Mouse (Mus musculus): ENCODE results near the gene Fads3.

Fads3 gene

DNA sequence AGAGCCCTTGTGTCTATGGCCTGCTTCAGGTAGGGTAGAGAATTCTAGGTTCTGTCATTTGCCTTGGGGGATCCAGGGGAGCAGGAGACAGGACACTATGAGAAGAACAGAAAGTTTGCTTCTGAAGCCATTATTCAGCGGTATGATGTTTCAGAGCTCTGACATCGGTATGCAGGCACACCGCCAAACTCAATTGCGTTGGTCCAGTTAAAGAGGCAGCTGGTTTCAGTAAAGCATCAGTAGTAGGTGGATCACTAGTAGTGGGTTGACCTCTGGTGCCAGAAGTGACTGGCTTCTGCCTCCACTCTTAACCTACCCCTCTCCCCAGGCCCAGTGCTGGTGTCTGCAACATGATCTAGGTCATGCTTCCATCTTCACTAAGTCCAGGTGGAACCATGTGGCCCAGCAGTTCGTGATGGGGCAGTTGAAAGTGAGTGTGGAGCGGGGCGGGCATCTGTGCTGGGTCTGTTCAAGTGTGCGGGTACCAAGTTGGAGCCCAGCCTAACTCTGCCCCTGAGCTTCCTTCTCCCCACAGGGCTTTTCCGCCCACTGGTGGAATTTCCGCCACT, 12.4 kb downstream of the Fads3 start:
- DNase-seq (ENCODE audit: low spot score), result no peak

- no peak for DNase-seq (ENCODE audit: low spot score)
These were observed 13.1 kb downstream of the Fads3 start for GRCm38 (mm10) chr19:10054361-10055075.

- DNase-seq (ENCODE audit: low spot score), result no peak
These were observed 13.9 kb downstream of the Fads3 start for GRCm38 (mm10) chr19:10055261-10055660.

DNA sequence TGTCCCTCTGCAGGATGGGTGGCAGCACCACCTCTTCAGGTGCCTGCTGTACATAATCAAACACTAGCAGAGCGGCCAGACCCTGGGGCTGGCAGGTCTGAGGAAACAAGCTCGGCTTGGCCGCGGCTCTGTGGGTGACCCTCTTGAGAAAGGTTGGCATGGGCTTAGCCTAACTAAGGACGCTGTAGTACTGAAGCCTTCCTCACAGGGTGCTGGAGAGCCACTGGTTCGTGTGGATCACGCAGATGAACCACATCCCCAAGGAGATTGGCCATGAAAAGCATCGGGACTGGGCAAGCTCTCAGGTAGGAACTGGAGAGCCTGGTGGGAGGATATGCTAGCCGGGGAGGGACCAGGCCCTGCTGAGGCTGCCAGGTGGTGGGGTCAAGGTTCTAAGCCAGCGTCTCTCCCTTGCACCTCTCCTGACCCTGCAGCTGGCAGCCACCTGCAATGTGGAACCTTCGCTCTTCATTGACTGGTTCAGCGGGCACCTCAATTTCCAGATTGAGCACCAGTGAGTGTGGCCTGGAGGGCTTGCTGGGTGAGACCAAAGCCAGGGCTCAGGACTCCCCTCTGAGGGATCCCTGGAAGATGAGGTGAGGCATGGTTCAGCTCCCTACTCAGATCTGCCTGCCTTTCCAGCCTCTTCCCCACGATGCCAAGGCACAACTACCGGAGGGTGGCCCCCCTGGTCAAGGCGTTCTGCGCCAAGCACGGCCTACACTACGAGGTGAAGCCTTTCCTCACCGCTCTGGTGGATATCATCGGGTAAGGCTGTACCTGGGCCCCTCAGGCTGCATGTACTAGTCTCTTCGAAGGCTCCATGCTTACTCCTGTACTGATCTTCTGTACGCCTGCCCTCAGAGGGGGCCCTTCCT, 14.7 kb downstream of the Fads3 start:
- no peak for DNase-seq (ENCODE audit: low spot score)

GRCm38 (mm10) chr19:10056686-10057085, 15.3 kb downstream of the Fads3 start:
- DNase-seq (ENCODE audit: low spot score), result no peak

GRCm38 (mm10) chr19:10057486-10058351, 16.4 kb downstream of the Fads3 start:
- DNase-seq (ENCODE audit: low spot score), result no peak

DNA sequence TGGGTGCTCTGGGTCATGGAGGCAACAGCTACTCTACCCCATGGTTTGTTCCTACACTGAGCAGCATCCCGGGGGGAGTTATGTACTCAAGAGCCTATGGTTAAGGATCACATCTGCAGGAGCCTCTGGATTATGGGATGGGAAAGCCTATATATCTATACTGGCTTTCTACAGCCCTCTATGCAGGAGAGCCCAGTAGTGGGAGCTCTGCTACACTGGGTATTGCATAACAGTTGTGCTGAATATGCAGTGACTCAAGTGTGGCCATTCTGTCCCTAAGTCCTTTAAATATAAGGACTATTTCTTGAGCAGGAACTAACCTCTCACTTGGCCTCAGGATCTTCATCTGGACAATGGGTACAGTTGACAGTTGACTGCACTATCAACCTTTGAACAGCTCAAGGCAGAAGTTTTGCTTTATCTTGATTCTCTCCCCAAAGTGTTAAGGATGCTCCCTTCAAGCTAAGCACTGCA, 17.0 kb downstream of the Fads3 start:
- DNase-seq (ENCODE audit: low spot score), result no peak

GRCm38 (mm10) chr19:10058876-10059427, 17.6 kb downstream of the Fads3 start:
- DNase-seq (ENCODE audit: low spot score), result no peak

DNA sequence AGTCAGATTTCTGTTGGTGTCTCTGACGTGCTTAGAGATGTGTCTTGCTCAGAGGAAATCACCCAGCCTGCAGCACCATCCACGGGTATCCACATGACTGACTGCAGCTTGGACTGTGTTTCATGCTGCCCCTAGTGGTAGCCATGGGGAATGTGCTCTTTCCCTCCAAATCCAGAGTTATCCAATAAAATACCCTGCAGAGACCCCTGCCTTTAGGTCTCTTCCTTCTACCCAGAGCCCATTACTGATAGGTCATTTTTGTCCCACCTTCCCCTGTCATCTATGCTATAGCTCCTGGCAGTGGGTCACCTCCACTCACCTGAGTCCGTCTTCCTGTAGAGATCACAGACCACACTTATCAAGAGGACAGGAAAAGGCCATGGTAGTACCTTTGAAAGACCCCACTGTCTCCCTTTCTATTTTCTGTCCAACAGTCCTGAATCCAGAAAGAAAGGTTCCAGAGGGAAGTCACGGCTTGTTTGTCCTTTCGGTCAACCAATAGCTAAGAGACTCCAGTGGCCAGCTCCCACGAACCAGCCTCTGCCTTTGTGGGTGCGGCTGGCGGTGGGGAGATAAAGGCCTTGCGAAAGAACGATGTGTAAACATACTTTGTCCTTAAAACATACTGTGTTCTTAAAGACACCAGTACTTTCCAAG, 18.7 kb downstream of the Fads3 start:
- no peak for DNase-seq (ENCODE audit: low spot score)

DNA sequence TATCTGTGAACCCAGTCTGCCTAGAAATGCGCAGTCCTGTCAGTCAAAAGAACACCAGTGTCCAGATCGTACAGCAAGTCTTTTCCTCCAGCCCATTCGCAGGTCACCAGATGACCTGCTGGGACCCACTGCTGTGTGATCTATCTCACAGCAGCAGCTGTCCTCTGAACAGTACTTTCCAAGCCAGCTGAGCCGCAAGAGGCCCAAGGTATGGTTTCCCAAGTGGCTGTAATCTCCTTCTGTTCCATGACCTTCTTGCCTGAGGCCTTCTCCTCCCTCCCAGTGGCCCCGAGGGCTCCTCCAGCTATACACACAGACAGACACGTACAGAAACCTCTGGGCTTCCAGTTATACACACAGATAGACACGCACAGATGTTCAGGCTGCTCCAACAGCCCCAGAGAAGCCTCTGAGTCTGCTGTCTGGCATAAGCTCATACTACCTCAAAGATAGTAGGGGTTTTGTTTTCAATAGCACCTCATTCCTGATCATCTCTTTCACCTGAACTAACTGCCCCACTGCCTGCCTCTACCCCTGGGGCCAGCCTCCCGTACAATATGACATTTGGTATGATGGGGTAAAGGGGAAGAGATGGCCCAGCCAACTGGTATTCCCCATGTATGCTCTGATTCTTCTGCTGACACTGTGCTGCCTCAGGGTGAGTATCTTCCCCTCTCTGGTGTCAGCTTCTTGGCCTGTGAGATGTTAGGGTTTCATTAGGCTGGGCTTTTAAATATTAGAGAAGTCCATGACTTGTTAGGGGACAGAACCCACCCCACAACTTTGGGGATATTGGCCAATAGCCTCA, 19.6 kb downstream of the Fads3 start:
- no peak for DNase-seq (ENCODE audit: low spot score)

DNA sequence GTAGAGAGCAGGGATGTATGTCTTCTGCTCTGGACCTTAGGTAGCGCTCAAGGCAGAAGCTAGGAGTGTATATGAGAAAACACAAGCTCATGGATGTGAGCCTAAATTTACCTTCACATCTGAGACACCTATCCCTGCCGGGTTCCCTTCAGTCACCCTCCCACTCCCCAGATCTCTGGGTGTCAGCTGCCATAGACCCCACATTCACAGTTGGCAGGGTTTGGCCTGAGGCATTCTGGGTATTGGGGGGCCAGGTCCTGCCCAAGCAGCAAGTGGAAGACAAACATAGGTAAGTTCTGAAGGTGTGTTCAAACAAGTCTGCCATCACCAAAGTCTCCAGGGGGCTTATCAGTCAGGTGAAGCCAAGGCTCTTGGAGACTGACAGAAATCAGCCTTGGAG, 20.3 kb downstream of the Fads3 start:
- no peak for DNase-seq (ENCODE audit: low spot score)

GRCm38 (mm10) chr19:10062292-10062691, 20.9 kb downstream of the Fads3 start:
- no peak for DNase-seq (ENCODE audit: low spot score)

GRCm38 (mm10) chr19:10062862-10063261, 21.5 kb downstream of the Fads3 start:
- no peak for DNase-seq (ENCODE audit: low spot score)

GRCm38 (mm10) chr19:10064173-10065012, 23.0 kb downstream of the Fads3 start:
- no peak for DNase-seq (ENCODE audit: low spot score)

DNA sequence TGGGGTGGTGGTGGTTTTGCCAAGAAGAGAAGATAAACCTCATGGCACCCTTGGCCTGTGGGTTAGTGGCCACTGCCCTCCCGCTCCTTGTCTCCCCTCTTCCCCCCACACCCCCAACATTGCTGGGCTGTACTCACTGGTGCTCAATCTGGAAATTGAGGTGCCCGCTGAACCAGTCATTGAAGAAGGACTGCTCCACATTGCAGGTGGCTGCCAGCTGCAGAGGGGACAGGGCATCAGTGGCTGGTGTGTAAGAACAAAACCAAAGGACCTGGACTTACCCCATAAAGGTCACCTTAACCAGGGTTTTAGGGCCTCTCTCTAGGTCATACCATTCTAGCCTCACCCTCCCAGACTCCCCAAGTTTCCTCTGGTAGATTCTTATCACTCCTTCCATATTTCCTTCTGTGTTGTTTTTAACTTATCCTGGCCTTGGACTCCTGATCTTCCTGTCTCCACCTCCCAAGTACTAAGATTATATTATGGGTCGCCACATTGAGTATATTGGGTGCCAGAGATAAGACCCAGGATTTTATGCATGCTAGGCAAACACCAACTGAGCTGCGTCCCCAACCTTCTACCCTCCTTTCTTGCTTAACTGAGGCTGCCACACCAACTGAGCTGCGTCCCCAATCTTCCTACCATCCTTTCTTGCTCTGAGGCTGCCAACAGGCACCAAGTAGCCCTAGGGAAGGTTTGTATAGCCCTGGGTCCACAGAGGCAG, 24.3 kb downstream of the Fads3 start:
- no peak for DNase-seq (ENCODE audit: low spot score)

DNA sequence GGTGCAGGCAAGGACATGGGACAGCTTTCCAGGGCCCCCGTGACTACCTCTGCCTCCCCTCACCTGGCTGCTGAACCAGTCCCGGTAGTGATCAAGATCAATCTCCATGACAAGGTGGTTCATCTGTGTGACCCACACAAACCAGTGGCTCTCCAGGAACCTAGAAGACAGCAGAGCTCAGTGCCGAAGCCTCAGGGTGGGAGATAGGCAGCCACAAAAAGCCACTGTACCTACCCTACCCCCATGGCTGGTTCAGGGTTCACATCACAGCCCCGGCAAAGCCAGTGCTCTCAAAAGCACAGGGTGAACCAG, 24.8 kb downstream of the Fads3 start:
- no peak for DNase-seq (ENCODE audit: low spot score)

GRCm38 (mm10) chr19:10066502-10066901, 25.1 kb downstream of the Fads3 start:
- no peak for DNase-seq (ENCODE audit: low spot score)

DNA sequence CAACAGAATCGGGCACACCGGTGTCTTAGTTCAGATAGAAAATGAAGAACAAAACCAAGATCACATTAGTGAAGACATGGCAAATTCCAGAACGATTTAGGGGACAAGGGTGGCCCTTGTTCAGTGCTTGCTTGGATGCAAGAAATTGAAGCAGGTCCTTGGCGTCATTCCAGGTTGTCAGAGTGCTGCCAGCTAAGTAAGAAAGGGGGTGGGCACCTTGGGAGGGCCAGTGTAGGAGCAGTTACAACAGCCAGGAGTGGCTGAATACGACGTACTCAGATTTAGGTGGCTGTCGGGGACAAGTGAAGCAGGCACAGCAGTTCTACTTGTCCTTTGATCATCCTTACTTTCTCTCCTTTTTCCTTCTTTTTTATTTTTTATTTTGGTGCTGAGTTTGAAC, 26.3 kb downstream of the Fads3 start:
- DNase-seq (ENCODE audit: low spot score), result no peak
